Mouse (Mus musculus) 416B (cell line): ENCODE data around the gene Apbb2.
A peak's percentile ranks its signal among the peaks of the same experiment; 100 is the strongest.

Source experiments
- DNase-seq: peaks from one replicate; pipeline ENCODE4 v3.0.0; 2011; ENCODE audit warnings: low read depth

Apbb2 gene

GRCm38 (mm10) chr5:66415700-66416543 lies 202.7 kb downstream of the Apbb2 start:
- no peak for DNase-seq

GRCm38 (mm10) chr5:66415033-66415697 lies 203.4 kb downstream of the Apbb2 start:
- DNase-seq = no peak

- DNase-seq = no peak
Measured at GRCm38 (mm10) chr5:66413402-66413801, 205.2 kb downstream of the Apbb2 start.

DNA sequence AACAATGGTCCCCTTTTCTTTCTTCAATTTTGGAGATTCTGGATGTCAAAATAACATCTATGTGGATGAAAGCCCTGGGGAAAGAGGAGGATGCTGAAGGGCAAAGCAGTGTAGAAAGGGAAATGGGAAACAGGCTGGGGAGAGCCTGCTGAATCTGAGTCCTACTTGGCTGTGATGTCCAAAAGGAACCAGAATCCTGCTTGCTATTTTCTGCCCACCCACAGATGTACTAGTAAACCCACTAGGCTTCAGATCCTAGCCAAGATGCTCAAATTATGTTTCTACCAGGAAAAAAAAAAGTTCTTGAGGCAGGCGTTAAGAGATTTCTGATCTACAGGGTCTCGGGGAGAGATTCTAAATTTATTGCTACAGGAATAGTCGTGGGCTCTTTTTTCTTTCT lies 205.8 kb downstream of the Apbb2 start:
- DNase-seq = no peak

DNA sequence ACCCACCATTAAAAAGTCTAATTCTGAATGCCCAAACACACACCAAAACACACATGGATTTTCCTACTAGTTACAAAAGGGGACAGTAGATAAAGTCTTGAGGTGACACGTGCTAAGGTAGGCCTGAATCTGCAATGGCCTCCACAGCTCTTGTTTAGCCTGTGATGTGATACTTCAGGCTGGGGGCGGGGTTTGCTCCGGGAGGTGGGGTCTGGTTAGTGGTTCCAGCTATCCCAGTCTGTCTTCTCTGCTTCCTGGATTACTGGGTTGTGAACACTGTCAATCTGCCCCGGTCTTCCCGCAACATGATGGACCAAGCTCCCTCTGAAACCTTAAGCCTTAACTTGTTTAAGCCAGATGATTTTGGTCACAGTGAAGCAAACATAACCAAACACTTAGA lies 210.0 kb downstream of the Apbb2 start:
- DNase-seq = no peak

DNA sequence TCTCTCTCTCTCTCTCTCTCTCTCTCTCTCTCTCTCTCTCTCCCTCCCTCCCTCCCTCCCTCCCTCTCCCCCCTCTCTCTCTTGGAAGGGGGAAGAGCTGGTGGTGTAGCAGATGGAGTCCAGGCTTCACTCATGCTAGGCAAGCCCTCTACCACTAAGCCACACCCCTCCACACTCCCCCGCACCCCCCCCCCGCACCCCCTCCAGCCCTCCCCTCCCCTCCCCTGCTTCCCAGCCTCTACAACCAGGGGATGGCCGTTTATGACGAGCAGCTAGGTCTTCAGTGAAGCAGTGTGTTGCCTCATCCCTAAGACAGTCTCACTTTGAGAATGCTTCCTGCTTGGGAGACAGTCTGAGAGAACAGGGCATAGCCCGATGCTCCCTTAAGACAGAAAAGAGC lies 210.6 kb downstream of the Apbb2 start:
- DNase-seq = no peak

- no peak for DNase-seq
Measured at GRCm38 (mm10) chr5:66406431-66406830, 212.2 kb downstream of the Apbb2 start.

DNA sequence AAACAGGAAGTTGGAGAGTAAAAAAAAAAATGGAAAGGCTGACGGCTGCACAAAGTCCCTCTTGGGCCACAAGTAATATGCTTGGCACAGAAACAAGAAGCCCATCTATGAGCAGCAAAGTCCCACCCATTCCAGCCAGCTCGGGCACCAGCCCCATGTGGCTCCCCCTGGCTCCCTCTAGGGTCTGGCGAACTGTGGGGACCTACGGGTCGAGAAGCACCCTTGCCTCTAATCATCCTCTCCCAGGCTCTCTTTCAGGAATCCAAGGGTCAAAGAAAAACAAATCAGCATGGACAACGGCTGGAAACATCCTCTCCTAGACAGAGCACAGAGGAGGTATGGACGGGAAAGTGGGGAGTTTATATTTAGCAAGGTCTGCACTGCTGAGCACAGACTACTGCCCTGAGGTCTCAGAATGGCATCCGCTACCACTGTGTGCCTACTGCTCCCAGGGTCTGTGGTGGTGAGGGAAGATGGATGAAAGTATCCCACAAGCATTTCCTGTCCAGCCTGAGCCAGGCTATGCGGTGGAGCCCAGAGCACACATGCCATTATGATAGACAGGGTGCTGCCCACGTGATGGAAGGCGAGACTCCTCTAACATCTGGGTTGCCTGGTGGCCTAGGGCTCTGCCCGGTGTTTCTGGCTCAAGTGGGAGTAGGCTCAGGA lies 212.7 kb downstream of the Apbb2 start:
- DNase-seq = no peak

- no peak for DNase-seq
Measured at GRCm38 (mm10) chr5:66405305-66405704, 213.3 kb downstream of the Apbb2 start.

- DNase-seq = no peak
Measured at GRCm38 (mm10) chr5:66400563-66400962, 218.0 kb downstream of the Apbb2 start.

DNA sequence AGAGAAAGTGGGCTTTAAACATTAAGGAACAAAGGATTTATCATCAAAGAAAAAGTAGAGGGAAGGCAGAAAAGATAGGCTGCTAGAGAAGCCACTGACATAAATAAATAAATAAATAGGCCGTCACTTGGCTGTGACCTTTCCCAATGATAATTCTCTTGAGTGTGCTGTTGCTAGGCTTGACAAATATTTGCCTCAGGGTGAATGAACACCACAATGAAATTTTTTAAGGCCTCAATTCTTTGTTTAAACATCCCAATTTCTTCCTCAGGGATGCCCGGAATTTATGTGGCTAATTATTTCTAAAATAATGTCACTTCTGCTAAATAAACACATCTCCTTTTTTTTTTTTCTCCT lies 219.3 kb downstream of the Apbb2 start:
- DNase-seq = no peak

GRCm38 (mm10) chr5:66398530-66399263 lies 219.9 kb downstream of the Apbb2 start:
- peak; percentile 67 for DNase-seq

DNA sequence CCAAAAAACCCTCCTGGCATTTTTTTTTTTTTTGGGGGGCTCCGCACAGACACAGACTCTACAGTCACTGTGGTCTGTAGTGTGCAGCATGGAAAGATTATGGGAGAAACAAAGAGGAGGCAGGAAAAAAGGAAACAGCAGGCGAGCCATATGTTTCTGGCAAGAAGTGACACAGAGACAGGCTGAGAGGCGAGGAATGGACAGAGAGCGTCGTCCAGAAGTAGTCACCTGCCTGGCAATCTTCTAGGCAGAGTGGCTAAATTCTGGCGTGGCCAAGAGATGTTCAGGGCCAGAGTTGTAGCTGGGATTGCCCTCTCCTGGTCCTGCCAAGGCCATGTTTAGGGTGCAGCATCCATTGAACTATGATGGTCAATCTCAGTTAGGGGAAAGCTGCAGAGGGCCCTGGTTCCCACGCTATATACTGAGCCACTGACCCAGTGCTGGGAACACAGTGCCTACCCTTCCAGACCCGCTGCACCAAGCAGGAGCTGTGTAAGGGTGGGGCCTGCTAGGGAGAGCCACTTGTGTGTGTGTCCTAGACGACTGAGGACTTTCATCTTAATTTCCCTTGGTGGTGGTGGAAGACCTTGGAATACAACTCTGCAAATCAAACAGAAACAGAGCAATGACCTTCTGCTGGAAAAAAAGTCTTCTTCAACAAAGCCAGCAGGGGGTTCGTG lies 224.7 kb downstream of the Apbb2 start:
- no peak for DNase-seq

DNA sequence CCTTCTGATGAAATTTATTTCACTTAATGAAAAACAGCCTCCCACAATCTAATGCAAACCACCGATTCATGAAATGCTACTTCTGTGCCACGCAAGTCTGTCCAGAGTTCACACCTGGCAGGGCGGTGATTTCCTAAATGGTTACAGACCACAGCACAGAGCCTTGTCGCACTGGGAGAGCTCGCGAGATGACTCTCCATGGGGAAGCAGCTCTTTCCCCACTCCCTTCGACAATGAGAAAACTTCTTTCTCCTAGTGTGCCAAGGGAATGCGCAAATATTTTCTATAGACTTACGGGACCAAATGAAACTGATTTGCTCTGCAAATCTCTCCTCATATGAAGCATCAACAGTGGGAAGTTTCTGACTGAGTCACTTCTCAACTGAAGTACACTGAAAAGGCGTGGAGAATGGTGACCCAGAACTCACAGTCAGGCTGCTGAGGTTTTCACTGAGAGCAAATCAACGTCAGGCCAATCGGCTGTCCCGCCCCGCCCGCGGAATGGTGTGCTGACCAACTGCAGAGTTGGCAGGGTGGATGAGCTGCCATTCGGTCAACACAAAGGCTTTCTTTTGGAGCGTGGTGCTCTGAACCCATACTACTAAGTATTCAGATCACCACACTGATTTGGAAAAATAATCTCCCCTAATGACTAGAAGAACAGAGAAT lies 225.6 kb downstream of the Apbb2 start:
- DNase-seq = no peak

DNA sequence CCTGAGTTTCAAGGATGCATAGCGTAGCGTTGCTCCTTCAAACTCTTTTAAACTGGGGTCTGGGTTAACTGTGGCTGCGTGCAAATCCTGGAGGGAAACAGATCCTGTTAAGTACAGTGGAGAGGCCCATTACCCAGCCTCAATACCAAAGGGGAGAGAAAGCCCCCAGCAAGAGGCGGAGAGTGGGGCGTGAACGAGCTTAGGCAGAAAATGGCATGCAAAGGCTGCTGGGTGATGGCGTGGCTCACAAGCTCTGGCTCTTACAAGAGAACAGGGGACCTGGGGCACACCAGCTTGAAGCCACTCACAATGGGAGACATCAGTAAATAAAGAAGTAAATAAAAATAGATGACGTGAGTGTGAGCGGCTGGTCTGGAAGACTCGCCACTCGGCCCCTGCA lies 226.8 kb downstream of the Apbb2 start:
- no peak for DNase-seq

DNA sequence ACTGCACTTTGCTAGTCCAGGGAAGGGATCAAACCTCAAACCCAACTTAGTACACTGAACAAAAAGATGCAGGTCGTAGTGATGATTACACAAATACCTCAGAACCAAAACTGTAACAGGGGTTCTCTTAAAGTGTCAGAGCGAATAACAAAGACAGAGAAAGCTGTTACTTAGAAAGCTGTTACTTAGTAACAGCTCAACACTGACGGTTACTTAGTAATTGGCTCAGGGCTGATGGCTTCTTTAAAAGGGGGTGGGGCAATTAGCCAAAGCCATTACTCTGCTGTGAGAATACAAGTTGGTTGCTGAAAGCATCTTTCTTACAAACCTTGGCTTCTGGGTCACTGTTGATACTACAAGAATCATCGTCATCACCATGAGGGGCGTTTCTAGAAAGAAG lies 227.3 kb downstream of the Apbb2 start:
- no peak for DNase-seq

- DNase-seq = peak; percentile 11
Measured at GRCm38 (mm10) chr5:66390567-66390966, 228.0 kb downstream of the Apbb2 start.

DNA sequence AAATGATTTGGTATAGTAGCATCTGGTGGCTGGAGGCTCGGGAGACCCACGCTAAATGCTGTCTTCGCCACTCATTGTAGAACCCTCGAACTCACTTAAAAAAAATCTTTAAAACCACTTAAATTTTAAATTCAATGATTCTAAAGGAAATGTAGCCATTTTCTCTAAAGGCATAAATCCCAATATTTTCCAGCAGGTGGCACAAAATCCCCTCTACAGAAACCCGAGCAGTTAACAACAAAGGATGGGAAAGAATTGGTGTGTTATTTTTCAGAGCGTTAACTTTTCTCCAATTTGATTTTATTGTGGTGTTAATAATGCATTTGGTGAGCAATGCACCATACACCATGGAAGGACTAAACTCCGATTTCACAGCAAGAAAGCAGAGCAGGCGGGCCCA lies 231.1 kb downstream of the Apbb2 start:
- DNase-seq = peak; percentile 9

GRCm38 (mm10) chr5:66385636-66386035 lies 232.9 kb downstream of the Apbb2 start:
- DNase-seq = peak; percentile 36

- DNase-seq = no peak
Measured at GRCm38 (mm10) chr5:66384806-66385446, 233.7 kb downstream of the Apbb2 start.

GRCm38 (mm10) chr5:66384114-66384513 lies 234.5 kb downstream of the Apbb2 start:
- DNase-seq = no peak
